Mouse (Mus musculus) midbrain, postnatal 0 days (tissue): ENCODE measurements at regions not wholly inside any gene's neighbourhood (a gene's known extent, or its start where the extent isn't known, plus 50 kb on each side); places are given as distances from the start of the nearest gene placed in this dataset.

Experiments
- ATAC-seq: fragments of 200-750 bp; cut with Nextera tagmentation; 2 replicates; pipeline ENCODE4 v1.8.0; 2017; ENCODE audit warnings: moderate number of reproducible peaks, mild to moderate bottlenecking, moderate TSS enrichment, moderate library complexity; ENCODE audit not compliant: low FRiP score
- DNase-seq: peaks from one replicate; pipeline ENCODE4 v3.0.0-alpha.2; 2015; ENCODE audit warnings: low spot score
- H3K27ac ChIP-seq: fragments of 300-500 bp; sonication (generic); 2 replicates; pipeline ENCODE4 v1.5.1; 2014; ENCODE audit warnings: low read depth, mild to moderate bottlenecking, low read length, mixed read lengths
- H3K27me3 ChIP-seq: fragments of 300-500 bp; sonication (generic); 2 replicates; pipeline ENCODE4 v1.6.1; 2014; ENCODE audit warnings: low read length, control low read depth, mixed read lengths; ENCODE audit not compliant: insufficient read depth
- H3K36me3 ChIP-seq: fragments of 300-500 bp; sonication (generic); 2 replicates; pipeline ENCODE4 v1.6.1; 2014; ENCODE audit warnings: low read length, control low read depth, mixed read lengths; ENCODE audit not compliant: insufficient read depth
- H3K4me1 ChIP-seq: fragments of 300-500 bp; sonication (generic); 2 replicates; pipeline ENCODE4 v1.6.1; 2014; ENCODE audit warnings: mild to moderate bottlenecking, control low read depth, antibody characterized with exemption, low read length, mixed read lengths; ENCODE audit not compliant: insufficient read depth
- H3K4me2 ChIP-seq: fragments of 300-500 bp; sonication (generic); 2 replicates; pipeline ENCODE4 v1.6.1; 2014; ENCODE audit warnings: low read depth, mild to moderate bottlenecking, low read length, mixed read lengths; ENCODE audit not compliant: poor library complexity, severe bottlenecking
- H3K4me3 ChIP-seq: fragments of 300-500 bp; sonication (generic); 2 replicates; pipeline ENCODE4 v1.5.1; 2014; ENCODE audit warnings: low read depth, mild to moderate bottlenecking, low read length, moderate library complexity
- H3K9ac ChIP-seq: fragments of 300-500 bp; sonication (generic); replicated peaks from 2 replicates; pipeline ENCODE4 v1.6.1; 2014; ENCODE audit warnings: mild to moderate bottlenecking, low read length, moderate library complexity, mixed read lengths; ENCODE audit not compliant: poor library complexity, severe bottlenecking
- H3K9me3 ChIP-seq: fragments of 300-500 bp; sonication (generic); 2 replicates; pipeline ENCODE4 v1.6.1; 2016; ENCODE audit warnings: low read length, control low read depth
- CTCF ChIP-seq: IDR thresholded peaks from 2 replicates; pipeline ENCODE4 v1.5.1; 2016; ENCODE audit warnings: antibody characterized with exemption, mild to moderate bottlenecking
- WGBS: fragments of 180-500 bp; shearing (Covaris S2); extraction: QIAGEN DNeasy Blood & Tissue Kit; methylation state at CpG from one replicate; pipeline ENCODE4 v1.1.7; 2014; 5-methylcytosine and 5-hydroxymethylcytosine counted together

DNA sequence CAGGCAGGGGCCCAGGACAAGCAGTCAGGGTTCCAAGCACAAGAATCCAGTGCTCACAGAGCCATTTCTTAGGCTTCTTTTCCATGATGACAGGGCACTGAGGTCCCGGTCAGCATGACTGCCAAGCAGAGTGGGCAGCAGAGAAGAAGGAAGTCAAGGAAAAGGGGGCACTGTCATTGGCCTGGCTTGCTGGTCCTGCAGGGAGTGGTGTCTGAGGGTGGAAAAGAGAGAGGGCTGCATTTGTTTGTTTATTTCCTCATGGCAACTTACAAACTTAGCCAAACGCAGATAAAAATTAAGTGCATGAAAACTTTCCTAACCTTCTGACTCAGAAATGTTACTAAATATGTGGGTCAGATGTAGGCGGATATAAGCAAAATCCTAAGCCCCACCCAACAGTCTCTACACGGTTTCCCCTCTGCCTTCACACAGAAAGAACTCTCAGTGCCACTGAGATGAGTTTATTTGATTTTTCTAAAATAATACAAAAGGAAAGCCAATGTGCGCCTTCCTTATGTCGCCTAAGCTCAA lies 244.5 kb downstream of the Mreg start:
- Histone ChIP-seq H3K27me3 (no peaks in the 10 kb centered on the region), H3K9ac (no peak overlapping the region), H3K36me3 (no peaks in the 10 kb centered on the region), H3K27ac (no peak overlapping the region), H3K4me3 (no peak overlapping the region), H3K9me3 (no peaks in the 10 kb centered on the region), H3K4me2 (no peak overlapping the region), H3K4me1 (no peaks in the 10 kb centered on the region)
- WGBS, result 91% methylated on average over 6 of the region's 6 CpGs
- DNase-seq, result no peak
- TF ChIP-seq CTCF, result no peak
- no peak for ATAC-seq

DNA sequence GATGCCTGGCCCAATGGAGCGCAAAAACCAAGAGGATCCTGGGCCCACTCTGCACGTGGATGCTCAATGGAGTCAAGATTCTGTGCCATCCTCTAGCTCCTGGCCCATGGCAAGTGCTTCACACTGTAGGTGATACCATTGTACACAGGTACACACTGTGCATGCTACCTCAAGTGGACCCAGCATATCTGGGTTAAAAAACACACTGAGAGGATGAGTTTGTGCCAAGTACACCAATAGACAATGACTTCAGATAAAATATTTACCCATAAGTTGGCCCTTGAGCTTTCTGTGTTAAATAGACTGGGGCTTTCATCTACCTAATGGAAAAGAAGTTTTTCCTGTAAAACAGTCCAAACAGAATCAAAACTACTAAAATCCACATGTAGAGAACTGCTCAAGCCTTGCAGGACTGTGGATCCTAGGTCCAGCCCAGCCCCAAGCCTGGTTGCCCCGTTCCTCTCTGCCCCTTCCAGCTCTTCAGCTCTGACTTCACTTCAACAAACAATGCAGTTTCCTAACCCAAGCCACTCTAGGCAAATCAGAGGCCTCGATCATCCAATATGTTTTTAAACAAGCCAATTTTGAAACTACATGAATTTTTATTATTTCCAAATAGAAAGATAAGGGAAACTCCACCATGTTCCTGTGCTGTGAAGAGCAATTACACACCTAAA lies 247.5 kb downstream of the Mreg start:
- WGBS, result 88% methylated on average over 4 of the region's 4 CpGs
- ATAC-seq, result no peak

DNA sequence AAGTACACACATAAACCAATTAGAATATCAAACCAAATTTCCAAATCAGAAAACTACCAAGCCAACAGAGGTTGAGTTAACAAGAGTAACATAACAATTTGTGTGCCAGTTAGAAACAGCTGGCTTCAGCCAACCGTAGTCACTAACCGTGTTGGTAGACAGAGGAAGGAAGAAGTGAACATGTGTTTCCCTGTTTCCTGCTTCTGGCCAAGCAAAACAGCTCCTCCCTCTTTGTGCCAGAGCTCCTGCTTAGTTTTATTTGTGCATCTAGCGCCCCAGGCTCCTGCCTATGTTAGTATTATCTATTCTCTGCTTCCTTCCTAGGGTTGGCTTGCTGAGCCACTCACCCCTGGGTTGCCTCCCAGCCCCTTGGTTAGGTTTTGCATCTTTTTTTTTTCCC lies 255.2 kb downstream of the Mreg start:
- TF ChIP-seq CTCF, result no peak
- no peak overlapping the region for H3K9ac ChIP-seq
- H3K4me1 ChIP-seq, result no peaks in the 10 kb centered on the region
- ATAC-seq, result no peak
- 83% methylated on average over 3 of the region's 3 CpGs for WGBS
- no peak for DNase-seq
- no peaks in the 10 kb centered on the region for H3K36me3 ChIP-seq
- no peak overlapping the region for H3K4me2 ChIP-seq
- no peaks in the 10 kb centered on the region for H3K9me3 ChIP-seq
- H3K27ac ChIP-seq, result no peak overlapping the region
- no peak overlapping the region for H3K4me3 ChIP-seq
- no peaks in the 10 kb centered on the region for H3K27me3 ChIP-seq

More for the DNA sequence above, 247.5 kb downstream of the Mreg start:
- H3K27ac ChIP-seq, result no peak overlapping the region
- no peaks in the 10 kb centered on the region for H3K9me3 ChIP-seq
- no peak for TF ChIP-seq CTCF
- no peaks in the 10 kb centered on the region for H3K27me3 ChIP-seq
- no peaks in the 10 kb centered on the region for H3K36me3 ChIP-seq
- no peak overlapping the region for H3K4me3 ChIP-seq
- DNase-seq, result no peak
- no peak overlapping the region for H3K4me2 ChIP-seq
- H3K4me1 ChIP-seq, result no peaks in the 10 kb centered on the region
- H3K9ac ChIP-seq, result no peak overlapping the region

DNA sequence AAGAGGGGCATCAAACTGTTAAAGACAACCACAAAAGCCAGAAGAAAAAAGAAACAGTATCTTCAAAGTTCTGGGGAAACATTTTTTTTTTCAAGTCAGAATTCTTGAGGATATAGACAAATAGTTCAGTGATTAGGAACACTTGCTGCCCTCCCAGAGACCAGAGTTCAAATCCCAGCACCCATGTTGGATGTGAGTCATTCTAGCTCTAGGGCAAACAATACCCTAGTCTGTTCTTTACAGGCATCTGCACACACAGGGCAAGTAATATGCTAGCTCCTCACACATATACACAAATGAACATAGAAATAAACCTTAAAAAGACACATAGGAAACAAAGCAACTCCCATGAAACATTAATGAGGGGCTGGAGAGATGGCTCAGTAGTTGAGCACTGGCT lies 256.8 kb downstream of the Mreg start:
- Histone ChIP-seq H3K27ac (no peak overlapping the region), H3K4me2 (no peak overlapping the region), H3K4me3 (no peak overlapping the region), H3K36me3 (no peaks in the 10 kb centered on the region), H3K9me3 (no peaks in the 10 kb centered on the region), H3K4me1 (no peaks in the 10 kb centered on the region), H3K27me3 (no peaks in the 10 kb centered on the region), H3K9ac (no peak overlapping the region)
- ATAC-seq (no peak), DNase-seq (no peak)
- TF ChIP-seq CTCF, result no peak

DNA sequence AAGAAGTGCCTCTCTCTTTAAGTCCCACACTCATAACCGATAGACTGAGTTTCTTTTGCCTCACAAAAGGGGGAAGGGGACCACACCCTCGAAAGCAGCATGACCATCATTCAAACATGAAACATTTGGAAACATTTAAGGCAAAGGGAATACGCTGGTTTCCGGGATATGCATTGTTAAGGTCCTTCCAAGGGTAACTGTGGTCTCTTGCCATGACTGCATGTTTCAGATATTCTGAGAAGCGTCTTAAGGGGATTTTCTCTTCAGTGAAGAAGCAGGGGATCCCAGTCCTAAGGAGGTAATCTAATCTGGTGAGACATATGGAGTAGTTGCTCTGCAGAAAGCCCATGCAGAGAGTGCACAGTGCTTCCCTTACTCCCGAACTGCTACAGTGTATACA lies 258.8 kb downstream of the Mreg start:
- no peak overlapping the region for H3K4me3 ChIP-seq
- TF ChIP-seq CTCF, result no peak
- no peak overlapping the region for H3K4me2 ChIP-seq
- DNase-seq (no peak), ATAC-seq (no peak)
- H3K9me3 ChIP-seq, result no peaks in the 10 kb centered on the region
- no peaks in the 10 kb centered on the region for H3K27me3 ChIP-seq
- 80% methylated on average over 6 of the region's 6 CpGs for WGBS
- H3K36me3 ChIP-seq, result no peaks in the 10 kb centered on the region
- no peak overlapping the region for H3K27ac ChIP-seq
- H3K9ac ChIP-seq, result no peak overlapping the region
- H3K4me1 ChIP-seq, result no peaks in the 10 kb centered on the region

DNA sequence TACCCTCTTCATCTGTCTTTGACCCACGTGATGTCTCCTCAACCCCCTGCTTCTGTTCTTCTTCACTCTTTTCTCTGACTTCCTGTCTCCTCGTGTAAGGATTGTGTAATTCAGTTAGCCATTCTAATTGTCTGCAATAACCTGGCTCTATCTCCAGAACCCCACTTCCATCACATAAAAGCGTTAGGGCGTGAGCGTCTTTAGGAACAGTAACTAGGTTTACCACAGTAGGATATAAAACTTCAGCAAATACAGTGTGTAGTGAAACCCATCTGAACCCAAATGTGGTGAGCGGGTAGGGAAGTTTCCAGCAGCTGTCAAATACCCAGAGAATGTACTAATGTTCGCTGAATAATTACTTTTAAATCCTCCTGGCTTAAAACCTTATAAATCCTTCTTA lies 262.6 kb downstream of the Mreg start:
- Histone ChIP-seq H3K9ac (no peak overlapping the region), H3K4me2 (no peak overlapping the region), H3K27ac (no peak overlapping the region), H3K4me1 (no peaks in the 10 kb centered on the region), H3K4me3 (no peak overlapping the region), H3K27me3 (no peaks in the 10 kb centered on the region), H3K36me3 (no peaks in the 10 kb centered on the region), H3K9me3 (no peaks in the 10 kb centered on the region)
- 86% methylated on average over 7 of the region's 7 CpGs for WGBS
- ATAC-seq (no peak), DNase-seq (no peak)
- TF ChIP-seq CTCF, result no peak
